Mouse (Mus musculus) bone marrow macrophage, adult 2 months (primary cell): ENCODE results near the gene Sp6. TPM values are rescaled to one million over a fixed set of nuclear protein-coding genes. Genes with fewer than 3 reads are reported as not detected.
A peak's percentile ranks its signal among the peaks of the same experiment; 100 is the strongest.

Experiments
- H3K27ac ChIP-seq: 2 replicates; pipeline ENCODE4 v1.5.1; 2012; ENCODE audit warnings: low read depth, low read length; ENCODE audit not compliant: insufficient read depth
- H3K4me1 ChIP-seq: 2 replicates; pipeline ENCODE4 v1.6.1; 2012; ENCODE audit warnings: low read length; ENCODE audit not compliant: control insufficient read depth, insufficient read depth
- H3K4me3 ChIP-seq: 2 replicates; pipeline ENCODE4 v1.5.1; 2012; ENCODE audit warnings: mild to moderate bottlenecking, low read length, moderate library complexity; ENCODE audit not compliant: insufficient read depth
- CTCF ChIP-seq: IDR thresholded peaks from 2 replicates; pipeline ENCODE4 v1.5.1; 2012; ENCODE audit warnings: low read depth, mild to moderate bottlenecking, low read length, moderate library complexity
- POLR2A ChIP-seq: IDR thresholded peaks from 2 replicates; pipeline ENCODE4 v1.6.1; 2012; ENCODE audit warnings: mild to moderate bottlenecking, low read depth, low read length, borderline replicate concordance
- polyA plus RNA-seq: library from polyadenylated mRNA; stranded (reverse); fragments of >200 nt; gene quantifications from 2 replicates; pipeline ENCODE4 v1.2.4, GENCODE M21; 2012; ENCODE audit not compliant: missing spikeins, insufficient read depth, insufficient read length

Gene Sp6
- polyA plus RNA-seq, 1 experiment, result 0.31 TPM

- TF ChIP-seq POLR2A, result no peak
- TF ChIP-seq CTCF, result no peak
- H3K4me3 ChIP-seq, result peak overlapping the region; percentile 84
- H3K27ac ChIP-seq, result no peak overlapping the region
These were observed 37.9 kb downstream of the Sp6 start for GRCm38 (mm10) chr11:97050944-97051586.

GRCm38 (mm10) chr11:97052219-97052646 lies 39.0 kb downstream of the Sp6 start:
- Histone ChIP-seq H3K4me1 (peaks cover 12% of the 10 kb centered on the region), H3K4me3 (no peak overlapping the region), H3K27ac (no peak overlapping the region)
- TF ChIP-seq POLR2A (no peak), CTCF (no peak)

More at GRCm38 (mm10) chr11:97050944-97051586, 37.9 kb downstream of the Sp6 start:
- H3K4me1 ChIP-seq, result peaks cover 12% of the 10 kb centered on the region

GRCm38 (mm10) chr11:97063274-97063920 lies 50.2 kb downstream of the Sp6 start:
- Histone ChIP-seq H3K27ac (no peak overlapping the region), H3K4me3 (no peak overlapping the region), H3K4me1 (peaks cover 2% of the 10 kb centered on the region; the same call in 1 of the 2 replicates)
- no peak for TF ChIP-seq POLR2A
- no peak for TF ChIP-seq CTCF

- TF ChIP-seq CTCF (no peak), POLR2A (no peak)
- Histone ChIP-seq H3K27ac (no peak overlapping the region), H3K4me3 (no peak overlapping the region), H3K4me1 (peaks cover 2% of the 10 kb centered on the region; the same call in 1 of the 2 replicates)
These were observed 50.7 kb downstream of the Sp6 start for GRCm38 (mm10) chr11:97063921-97064295.

GRCm38 (mm10) chr11:97065538-97066295 lies 52.5 kb downstream of the Sp6 start:
- no peak for TF ChIP-seq CTCF
- no peak for TF ChIP-seq POLR2A
- Histone ChIP-seq H3K4me1 (peaks cover 2% of the 10 kb centered on the region; the same call in 1 of the 2 replicates), H3K4me3 (no peak overlapping the region), H3K27ac (no peak overlapping the region)

- H3K4me1 ChIP-seq, result peaks cover 2% of the 10 kb centered on the region; the same call in 1 of the 2 replicates
- TF ChIP-seq POLR2A (no peak), CTCF (no peak)
- no peak overlapping the region for H3K4me3 ChIP-seq
- no peak overlapping the region for H3K27ac ChIP-seq
These were observed 53.6 kb downstream of the Sp6 start for GRCm38 (mm10) chr11:97066656-97067360.

- TF ChIP-seq POLR2A (no peak), CTCF (no peak)
- Histone ChIP-seq H3K4me3 (no peak overlapping the region), H3K27ac (no peak overlapping the region)
These were observed 56.1 kb downstream of the Sp6 start for GRCm38 (mm10) chr11:97069333-97069732.

GRCm38 (mm10) chr11:97069770-97070169 lies 56.6 kb downstream of the Sp6 start:
- Histone ChIP-seq H3K4me1 (peaks cover 2% of the 10 kb centered on the region; the same call in 1 of the 2 replicates), H3K27ac (no peak overlapping the region), H3K4me3 (no peak overlapping the region)
- no peak for TF ChIP-seq CTCF
- no peak for TF ChIP-seq POLR2A

More at GRCm38 (mm10) chr11:97069333-97069732, 56.1 kb downstream of the Sp6 start:
- H3K4me1 ChIP-seq, result peaks cover 2% of the 10 kb centered on the region; the same call in 1 of the 2 replicates

- no peaks in the 10 kb centered on the region for H3K4me1 ChIP-seq
- TF ChIP-seq CTCF, result no peak
- TF ChIP-seq POLR2A, result no peak
- no peak overlapping the region for H3K4me3 ChIP-seq
- H3K27ac ChIP-seq, result no peak overlapping the region
These were observed 57.9 kb downstream of the Sp6 start for GRCm38 (mm10) chr11:97071129-97071528.

- no peak overlapping the region for H3K4me3 ChIP-seq
- no peaks in the 10 kb centered on the region for H3K4me1 ChIP-seq
- TF ChIP-seq POLR2A (no peak), CTCF (no peak)
- no peak overlapping the region for H3K27ac ChIP-seq
These were observed 59.3 kb downstream of the Sp6 start for GRCm38 (mm10) chr11:97072533-97072932.
